Mouse (Mus musculus) forebrain, embryonic 10.5 days (tissue): ENCODE data around the gene Slc39a11. TPM values are rescaled to one million over a fixed set of nuclear protein-coding genes. Genes with fewer than 3 reads are reported as not detected.

ENCODE experiments used
- DNase-seq: peaks from one replicate; pipeline ENCODE4 v3.0.0-alpha.2; 2017; ENCODE audit warnings: low spot score; ENCODE audit errors: extremely low spot score
- H3K27ac ChIP-seq: fragments of 300-500 bp; sonication (generic); 2 replicates; pipeline ENCODE4 v1.5.1; 2016; ENCODE audit warnings: mild to moderate bottlenecking
- H3K27me3 ChIP-seq: fragments of 300-500 bp; sonication (generic); 2 replicates; pipeline ENCODE4 v1.6.1; 2016; ENCODE audit warnings: mild to moderate bottlenecking; ENCODE audit not compliant: poor library complexity, severe bottlenecking
- H3K36me3 ChIP-seq: fragments of 300-500 bp; sonication (generic); replicated peaks from 2 replicates; pipeline ENCODE4 v1.6.1; 2016; ENCODE audit warnings: mild to moderate bottlenecking, moderate library complexity
- H3K4me1 ChIP-seq: fragments of 300-500 bp; sonication (generic); 2 replicates; pipeline ENCODE4 v1.6.1; 2016
- H3K4me3 ChIP-seq: fragments of 300-500 bp; sonication (generic); 2 replicates; pipeline ENCODE4 v1.5.1; 2016; ENCODE audit warnings: mild to moderate bottlenecking, moderate library complexity
- H3K9me3 ChIP-seq: fragments of 300-500 bp; sonication (generic); 2 replicates; pipeline ENCODE4 v1.6.1; 2016; ENCODE audit warnings: mild to moderate bottlenecking, moderate library complexity
- WGBS: fragments of 180-500 bp; shearing (Covaris S2); methylation state at CpG from one replicate; pipeline ENCODE4 v1.1.7; 2016; 5-methylcytosine and 5-hydroxymethylcytosine counted together
- polyA plus RNA-seq: library from polyadenylated mRNA; unstranded; fragments of >200 nt; fragmentation: Nextera tagmentation; extraction: Ambion mirVana; gene quantifications from 2 replicates; pipeline ENCODE4 v1.2.1, GENCODE M21; 2016

Gene Slc39a11
- polyA plus RNA-seq, 1 experiment from 2014 or later = 18.4 TPM

GRCm38 (mm10) chr11:113504459-113505062 is 145.3 kb downstream of the Slc39a11 start:
- H3K4me1 ChIP-seq = peaks cover 33% of the 10 kb centered on the region
- 80% methylated on average over 11 of the region's 11 CpGs for WGBS

GRCm38 (mm10) chr11:113502968-113503367 is 146.9 kb downstream of the Slc39a11 start:
- no peak overlapping the region for H3K27ac ChIP-seq
- no peaks in the 10 kb centered on the region for H3K27me3 ChIP-seq
- H3K36me3 ChIP-seq = no peaks in the 10 kb centered on the region
- no peak for DNase-seq
- 91% methylated on average over 6 of the region's 6 CpGs for WGBS
- peaks cover 34% of the 10 kb centered on the region for H3K4me1 ChIP-seq
- no peaks in the 10 kb centered on the region for H3K9me3 ChIP-seq
- H3K4me3 ChIP-seq = no peak overlapping the region

More at GRCm38 (mm10) chr11:113504459-113505062, 145.3 kb downstream of the Slc39a11 start:
- H3K27ac ChIP-seq = no peak overlapping the region
- no peak for DNase-seq
- H3K36me3 ChIP-seq = no peaks in the 10 kb centered on the region
- H3K4me3 ChIP-seq = no peak overlapping the region
- H3K9me3 ChIP-seq = no peaks in the 10 kb centered on the region
- H3K27me3 ChIP-seq = no peaks in the 10 kb centered on the region

GRCm38 (mm10) chr11:113500631-113501305 is 149.1 kb downstream of the Slc39a11 start:
- no peak overlapping the region for H3K4me3 ChIP-seq
- no peaks in the 10 kb centered on the region for H3K36me3 ChIP-seq
- H3K27ac ChIP-seq = no peak overlapping the region
- H3K9me3 ChIP-seq = no peaks in the 10 kb centered on the region
- no peaks in the 10 kb centered on the region for H3K27me3 ChIP-seq
- DNase-seq = no peak
- peaks cover 31% of the 10 kb centered on the region for H3K4me1 ChIP-seq
- WGBS = 81% methylated on average over 20 of the region's 20 CpGs

- H3K27me3 ChIP-seq = no peaks in the 10 kb centered on the region
- H3K36me3 ChIP-seq = no peaks in the 10 kb centered on the region
- peak overlapping the region; percentile 1; the same call in 1 of the 2 replicates for H3K27ac ChIP-seq
- no peak for DNase-seq
- H3K4me3 ChIP-seq = no peak overlapping the region
- WGBS = 63% methylated on average over 9 of the region's 9 CpGs
- H3K9me3 ChIP-seq = no peaks in the 10 kb centered on the region
- H3K4me1 ChIP-seq = peaks cover 31% of the 10 kb centered on the region
These were observed 151.0 kb downstream of the Slc39a11 start for GRCm38 (mm10) chr11:113498889-113499288.

- H3K9me3 ChIP-seq = no peaks in the 10 kb centered on the region
- H3K27me3 ChIP-seq = no peaks in the 10 kb centered on the region
- H3K36me3 ChIP-seq = no peaks in the 10 kb centered on the region
- peaks cover 4% of the 10 kb centered on the region; the same call in 1 of the 2 replicates for H3K4me1 ChIP-seq
- WGBS = 80% methylated on average over 12 of the region's 12 CpGs
- DNase-seq = no peak
- no peak overlapping the region for H3K4me3 ChIP-seq
- no peak overlapping the region for H3K27ac ChIP-seq
These were observed 155.8 kb downstream of the Slc39a11 start for GRCm38 (mm10) chr11:113494021-113494546.

- Histone ChIP-seq H3K36me3 (no peaks in the 10 kb centered on the region), H3K9me3 (no peaks in the 10 kb centered on the region), H3K27ac (no peak overlapping the region), H3K4me3 (no peak overlapping the region), H3K27me3 (no peaks in the 10 kb centered on the region), H3K4me1 (peaks cover 10% of the 10 kb centered on the region; the same call in 1 of the 2 replicates)
- DNase-seq = no peak
- WGBS = 92% methylated on average over 20 of the region's 20 CpGs
These were observed 159.1 kb downstream of the Slc39a11 start for GRCm38 (mm10) chr11:113490530-113491520.

- WGBS = 75% methylated on average over 8 of the region's 8 CpGs
- Histone ChIP-seq H3K36me3 (no peaks in the 10 kb centered on the region), H3K27ac (no peak overlapping the region), H3K27me3 (no peaks in the 10 kb centered on the region), H3K9me3 (no peaks in the 10 kb centered on the region), H3K4me3 (no peak overlapping the region), H3K4me1 (peaks cover 16% of the 10 kb centered on the region; the same call in 1 of the 2 replicates)
- DNase-seq = no peak
These were observed 162.1 kb downstream of the Slc39a11 start for GRCm38 (mm10) chr11:113487603-113488335.

GRCm38 (mm10) chr11:113484037-113484436 is 165.8 kb downstream of the Slc39a11 start:
- no peak for DNase-seq
- H3K27ac ChIP-seq = no peak overlapping the region
- no peaks in the 10 kb centered on the region for H3K27me3 ChIP-seq
- no peaks in the 10 kb centered on the region for H3K9me3 ChIP-seq
- no peaks in the 10 kb centered on the region for H3K36me3 ChIP-seq
- H3K4me1 ChIP-seq = peaks cover 15% of the 10 kb centered on the region; the same call in 1 of the 2 replicates
- WGBS = 86% methylated on average over 10 of the region's 10 CpGs
- H3K4me3 ChIP-seq = no peak overlapping the region

GRCm38 (mm10) chr11:113477550-113477949 is 172.3 kb downstream of the Slc39a11 start:
- Histone ChIP-seq H3K9me3 (no peaks in the 10 kb centered on the region), H3K27ac (peak overlapping the region; percentile 56; the same call in 1 of the 2 replicates), H3K36me3 (no peaks in the 10 kb centered on the region), H3K4me1 (peaks cover 36% of the 10 kb centered on the region), H3K4me3 (no peak overlapping the region), H3K27me3 (no peaks in the 10 kb centered on the region)
- no peak for DNase-seq
- WGBS = 86% methylated on average over 9 of the region's 9 CpGs

GRCm38 (mm10) chr11:113476720-113477119 is 173.2 kb downstream of the Slc39a11 start:
- Histone ChIP-seq H3K27me3 (no peaks in the 10 kb centered on the region), H3K27ac (no peak overlapping the region), H3K4me1 (peaks cover 36% of the 10 kb centered on the region), H3K36me3 (no peaks in the 10 kb centered on the region), H3K4me3 (no peak overlapping the region), H3K9me3 (no peaks in the 10 kb centered on the region)
- DNase-seq = no peak
- WGBS = 90% methylated on average over 9 of the region's 9 CpGs

GRCm38 (mm10) chr11:113475491-113475890 is 174.4 kb downstream of the Slc39a11 start:
- WGBS = 84% methylated on average over 5 of the region's 5 CpGs
- H3K9me3 ChIP-seq = no peaks in the 10 kb centered on the region
- no peaks in the 10 kb centered on the region for H3K36me3 ChIP-seq
- no peak for DNase-seq
- H3K4me1 ChIP-seq = peaks cover 37% of the 10 kb centered on the region
- H3K4me3 ChIP-seq = no peak overlapping the region
- no peaks in the 10 kb centered on the region for H3K27me3 ChIP-seq
- peak overlapping the region; percentile 62; the same call in 1 of the 2 replicates for H3K27ac ChIP-seq
